Mouse (Mus musculus) cerebellum, adult 18-20 months (tissue): Measurements from ENCODE around the gene Dpyd.
A peak's percentile ranks its signal among the peaks of the same experiment; 100 is the strongest.

Experiments used
- DNase-seq, 2 experiments: peaks; one replicate each; pipeline ENCODE4 v3.0.0; 2021

Gene Dpyd

DNA sequence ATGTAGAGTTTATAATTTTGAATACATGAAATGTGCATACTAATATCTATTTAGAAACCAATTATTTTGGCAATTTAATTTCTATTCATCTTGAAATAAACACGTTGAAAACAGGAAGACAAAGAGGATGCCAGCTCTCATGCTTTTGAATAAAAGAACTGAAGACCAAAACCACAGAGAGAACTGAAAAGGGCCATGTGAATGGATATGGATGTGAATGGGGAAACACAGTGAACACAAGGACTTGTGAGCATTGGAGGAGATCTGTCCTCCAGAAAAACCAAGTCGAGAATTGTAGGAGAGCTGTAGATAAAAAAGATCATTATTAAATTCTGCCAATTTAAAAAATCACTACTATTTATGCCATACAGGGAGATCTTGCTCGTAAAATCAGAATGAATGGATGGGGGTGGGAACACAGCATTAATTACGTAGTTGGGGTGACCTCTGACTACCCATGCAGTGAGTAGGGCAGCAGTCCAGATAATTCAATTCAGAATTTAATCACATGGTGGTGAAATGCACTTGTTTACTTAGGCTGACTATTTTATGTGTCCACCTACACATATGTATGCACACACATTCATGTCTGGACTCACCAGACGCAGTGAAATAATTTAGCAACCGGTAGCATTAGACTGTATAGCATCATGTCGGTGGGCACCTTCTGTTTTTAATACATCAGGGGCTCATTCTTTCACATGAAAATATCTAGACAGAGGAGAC is 114.3 kb downstream of the Dpyd start:
- DNase-seq, result no peak

DNA sequence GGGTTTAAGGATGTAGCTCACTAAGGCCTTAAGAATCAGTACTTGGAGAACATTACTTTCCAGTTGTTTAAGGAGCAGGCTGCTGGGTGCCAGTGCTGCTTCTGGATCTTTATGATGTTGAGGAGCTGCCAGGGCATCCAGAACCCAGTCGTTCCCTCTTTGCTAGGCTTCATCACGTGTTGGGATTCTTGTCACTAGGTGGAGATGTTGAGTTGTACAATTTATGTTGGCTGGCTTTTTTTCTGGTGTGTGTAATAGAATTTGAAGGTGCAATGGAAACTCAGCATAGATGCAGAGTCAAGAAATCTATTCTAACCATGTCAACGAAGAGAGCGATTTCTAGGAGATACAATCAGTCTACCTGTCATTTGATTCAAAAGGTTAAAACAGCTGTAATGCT is 118.9 kb downstream of the Dpyd start:
- no peak for DNase-seq

DNA sequence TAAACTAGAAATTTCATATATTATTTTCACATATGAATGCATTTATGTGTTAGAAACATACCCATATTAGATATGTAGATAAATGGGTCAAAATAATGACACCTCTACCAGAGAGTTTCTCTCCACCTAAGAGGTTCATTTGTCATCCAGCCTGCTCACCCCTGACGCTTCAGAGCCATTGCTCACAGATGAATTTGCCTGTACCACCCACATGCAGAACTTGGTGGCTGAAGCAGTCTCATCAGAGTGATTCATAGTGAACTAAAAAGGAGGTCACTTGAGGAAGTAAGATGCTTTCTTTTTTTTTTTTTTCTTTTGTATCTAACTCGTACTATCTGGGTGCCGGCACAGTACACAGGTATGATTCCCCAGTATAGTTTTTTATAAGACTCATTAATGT is 188.3 kb downstream of the Dpyd start:
- no peak for DNase-seq

DNA sequence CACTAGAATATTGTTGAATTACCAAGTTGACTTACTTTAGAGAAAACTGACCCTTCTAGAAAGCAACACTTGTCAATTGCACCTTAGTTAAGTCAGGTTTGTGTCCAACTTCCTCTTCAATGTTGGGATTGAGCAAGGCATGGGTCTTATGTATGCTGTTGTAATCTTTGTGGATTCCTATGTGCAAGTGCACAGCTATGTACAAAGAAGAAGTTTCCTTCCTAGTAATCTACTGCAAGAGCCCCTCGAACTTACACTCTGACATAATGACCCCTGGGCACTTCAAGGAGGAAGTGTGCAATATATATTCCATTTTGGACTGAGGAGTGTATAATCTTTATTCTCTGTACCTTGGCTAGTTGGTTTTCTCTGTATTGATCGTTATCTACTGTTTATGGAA is 191.7 kb downstream of the Dpyd start:
- DNase-seq, result no peak

DNA sequence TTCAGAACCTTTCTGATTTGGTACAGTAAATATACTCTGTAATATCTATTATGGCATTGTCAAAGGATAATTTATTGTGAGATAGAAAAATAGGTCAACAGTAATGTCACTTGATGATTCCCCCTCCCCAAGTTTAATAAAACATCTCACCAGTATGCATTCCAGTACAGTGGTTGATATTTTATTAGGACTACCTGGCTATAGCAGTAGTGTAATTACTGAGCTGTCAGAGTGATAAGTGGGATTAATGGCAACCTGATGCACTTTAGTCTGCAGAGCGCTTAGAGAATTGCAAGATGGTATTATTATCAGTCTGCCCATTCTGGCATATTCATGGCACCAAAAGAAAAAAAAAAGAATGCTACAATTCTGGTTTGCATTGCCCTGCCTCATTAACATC is 194.2 kb downstream of the Dpyd start:
- no peak for DNase-seq

DNA sequence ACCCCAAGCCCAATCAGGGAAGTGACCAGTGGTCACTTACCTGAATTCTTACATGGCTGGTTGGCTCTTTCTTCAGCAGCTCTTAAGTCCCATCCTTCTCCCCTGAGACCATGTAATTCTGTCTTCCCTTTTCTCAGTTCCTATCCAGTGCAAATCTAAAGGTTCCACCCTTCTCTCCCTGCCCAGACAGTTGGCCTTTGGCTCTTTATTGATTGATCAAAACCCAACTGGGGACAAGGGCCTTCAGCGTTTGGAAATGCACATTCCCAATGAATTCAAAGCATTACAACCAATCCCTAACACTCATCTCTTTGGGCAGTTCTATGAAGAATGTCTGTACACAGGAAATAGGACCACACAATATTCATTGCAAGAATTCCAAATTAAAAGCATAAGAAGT is 251.0 kb downstream of the Dpyd start:
- DNase-seq, result no peak

DNA sequence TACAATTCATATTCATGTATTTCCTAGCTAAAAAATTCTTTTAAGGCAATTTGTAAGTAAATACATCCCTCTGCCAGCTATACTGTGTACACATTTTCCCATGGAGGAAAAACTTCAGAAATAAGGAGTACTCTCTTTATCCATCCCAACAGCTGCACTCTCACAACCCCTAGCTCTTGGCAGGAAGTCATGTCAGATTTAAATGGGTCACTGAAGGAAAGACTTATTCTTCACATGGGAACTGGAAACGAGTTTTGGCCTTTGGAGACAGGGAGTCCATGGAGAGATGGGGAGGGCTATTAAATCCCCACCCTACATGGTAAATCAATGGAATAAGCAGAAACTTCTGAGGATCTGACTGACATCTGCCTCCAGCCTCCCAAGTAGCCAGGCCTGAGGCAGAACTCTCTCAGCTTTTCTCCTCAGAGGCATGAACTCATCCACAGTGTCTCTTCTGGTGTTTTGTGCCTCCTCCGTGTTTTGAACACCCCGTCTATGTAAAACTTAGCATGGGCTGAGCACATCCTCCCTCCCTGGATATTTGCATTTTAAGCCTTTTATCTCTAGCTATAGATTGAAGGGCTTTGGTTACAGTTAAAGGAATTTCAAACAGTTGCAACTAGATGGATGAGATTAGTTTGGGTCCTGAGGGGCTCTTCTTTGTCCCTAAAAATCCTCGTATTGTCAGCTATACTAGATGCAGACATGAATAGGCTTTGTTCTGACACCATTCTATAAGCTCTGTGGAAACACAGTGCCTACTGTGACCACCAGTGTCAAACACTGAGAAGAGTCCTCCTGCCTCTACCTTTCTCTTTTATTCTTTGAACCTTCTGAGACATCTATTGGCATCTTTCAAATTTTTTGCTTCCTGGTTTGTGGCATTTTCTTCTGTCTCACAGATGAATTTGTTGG is 288.9 kb downstream of the Dpyd start:
- no peak for DNase-seq

DNA sequence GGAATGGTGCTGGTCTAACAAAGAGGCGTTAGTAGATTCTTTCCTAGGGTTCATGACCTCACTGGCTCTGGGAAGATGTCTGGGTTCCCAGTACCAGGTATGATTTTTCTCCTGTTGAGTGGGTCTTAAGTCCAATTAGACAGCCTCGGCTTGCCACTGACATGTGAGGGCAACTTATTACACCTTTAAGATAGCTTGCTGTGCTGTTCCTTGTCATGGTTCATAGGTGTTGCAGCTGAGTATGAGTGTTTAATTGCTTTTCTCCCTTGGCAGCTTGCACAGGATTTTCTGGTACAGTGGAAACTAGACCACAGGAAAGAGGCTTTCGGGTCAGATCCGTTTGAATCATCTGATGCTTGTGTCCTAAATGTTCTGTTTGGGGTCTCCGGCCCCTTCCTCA is 290.8 kb downstream of the Dpyd start:
- DNase-seq, result no peak

DNA sequence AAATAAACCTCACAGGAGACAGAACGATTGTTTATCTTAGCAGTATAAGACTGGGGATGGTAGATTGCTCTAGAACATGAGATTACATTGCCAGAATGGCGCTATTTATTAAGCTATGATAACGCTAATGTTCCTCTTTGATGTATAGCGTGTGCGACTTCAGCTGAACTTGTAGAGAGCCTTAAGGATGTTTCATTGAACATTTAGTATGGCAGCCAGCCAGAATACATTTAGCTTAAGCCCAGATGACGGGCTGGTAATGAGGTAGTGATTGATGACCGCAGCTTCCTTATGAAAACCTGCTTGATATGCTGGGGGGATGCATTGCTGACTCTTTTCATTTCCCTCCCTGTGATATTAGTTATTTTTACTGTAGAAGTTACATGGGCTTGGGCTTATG is 293.5 kb downstream of the Dpyd start:
- DNase-seq, result no peak

DNA sequence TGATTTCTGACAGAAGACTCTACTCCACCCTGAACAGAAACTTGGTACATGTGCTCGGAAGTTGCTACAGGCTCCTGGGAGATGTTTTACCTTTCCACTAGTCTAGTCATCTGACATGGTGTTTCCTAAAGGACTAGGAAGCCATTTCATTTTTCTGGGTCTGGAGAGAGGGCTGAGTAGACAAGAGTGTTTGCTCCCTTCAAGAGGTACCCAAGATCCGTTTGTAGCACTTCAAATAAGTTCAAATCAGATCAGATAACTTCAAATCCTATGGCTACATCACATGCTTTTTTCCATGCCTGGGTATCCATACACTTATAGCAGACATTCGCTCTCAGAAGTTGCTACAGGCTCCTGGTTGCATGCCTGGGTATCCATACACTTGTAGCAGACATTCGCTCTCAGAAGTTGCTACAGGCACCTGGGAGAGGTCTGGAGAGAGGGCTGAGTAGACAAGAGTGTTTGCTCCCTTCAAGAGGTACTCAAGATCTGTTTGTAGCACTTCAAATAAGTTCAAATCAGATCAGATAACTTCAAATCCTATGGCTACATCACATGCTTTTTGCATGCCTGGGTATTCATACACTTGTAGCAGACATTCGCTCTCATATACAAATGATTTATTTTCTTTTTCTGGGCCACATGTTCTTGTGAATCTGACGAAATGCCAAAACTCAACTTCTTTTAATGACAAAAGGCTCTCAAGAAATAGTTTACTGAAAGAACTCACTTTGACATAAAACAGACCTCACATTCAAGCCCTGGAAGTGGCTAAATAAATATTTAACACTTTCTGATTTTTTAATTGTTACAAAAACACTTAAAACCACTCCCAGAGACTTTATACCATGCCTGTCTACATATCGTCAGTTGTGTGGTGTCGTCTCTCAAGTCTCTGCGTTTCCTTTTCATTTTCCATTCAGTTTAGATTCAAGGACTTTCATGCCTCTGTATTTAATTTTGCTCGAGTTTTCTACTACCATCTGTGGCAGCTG is 307.5 kb downstream of the Dpyd start:
- no peak for DNase-seq

DNA sequence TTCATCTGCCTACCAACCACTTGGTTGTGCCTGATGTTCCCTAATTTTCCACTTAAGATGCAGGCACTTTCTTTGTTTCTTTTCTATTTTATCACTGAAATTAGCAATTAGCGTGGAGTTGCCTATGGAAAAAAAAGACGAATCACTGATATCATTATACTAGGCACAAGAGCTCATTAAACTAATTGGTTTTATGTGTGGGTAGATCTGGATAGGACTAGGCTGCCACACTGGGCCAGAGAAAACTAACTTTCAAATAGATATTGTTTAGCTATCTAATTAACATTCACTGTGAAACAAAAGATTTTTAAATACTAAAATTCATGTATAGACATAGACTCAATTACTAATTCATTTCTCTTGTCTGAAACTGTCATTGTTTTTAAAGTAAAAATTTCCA is 313.9 kb downstream of the Dpyd start:
- no peak for DNase-seq

DNA sequence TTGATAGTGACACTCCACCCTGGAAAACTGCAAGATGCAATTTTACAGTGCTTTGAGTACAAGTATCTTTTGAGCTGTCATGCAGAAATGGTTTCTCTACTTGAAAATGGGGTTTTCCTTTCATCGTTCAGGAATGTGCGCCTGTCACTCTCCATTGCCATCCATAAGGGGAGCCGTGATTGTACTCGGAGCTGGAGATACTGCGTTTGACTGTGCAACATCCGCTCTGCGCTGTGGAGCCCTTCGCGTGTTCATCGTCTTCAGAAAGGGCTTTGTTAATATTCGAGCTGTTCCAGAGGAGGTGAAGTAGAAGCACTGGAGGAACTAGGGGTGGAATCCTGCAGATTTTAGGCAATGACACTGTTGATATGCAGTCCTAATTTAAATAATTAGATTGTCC is 337.1 kb downstream of the Dpyd start:
- DNase-seq, result no peak

DNA sequence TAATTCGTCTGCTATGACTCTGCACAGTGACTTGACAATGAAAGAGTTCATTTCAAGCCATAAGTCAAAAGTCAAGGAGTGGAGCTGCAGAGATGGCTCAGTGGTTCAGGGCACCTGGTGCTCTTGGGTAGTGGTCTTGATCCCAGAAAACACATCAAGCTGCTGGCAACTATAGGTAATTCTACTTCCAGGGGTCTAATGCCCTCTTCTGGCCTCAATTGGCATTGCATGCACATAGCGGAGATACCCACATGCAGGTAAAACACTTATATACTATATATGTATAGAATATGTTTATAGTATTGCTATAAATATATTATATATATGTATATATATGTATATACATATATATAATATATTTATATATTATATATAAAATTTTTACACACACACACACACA is 429.4 kb downstream of the Dpyd start:
- DNase-seq, result no peak

DNA sequence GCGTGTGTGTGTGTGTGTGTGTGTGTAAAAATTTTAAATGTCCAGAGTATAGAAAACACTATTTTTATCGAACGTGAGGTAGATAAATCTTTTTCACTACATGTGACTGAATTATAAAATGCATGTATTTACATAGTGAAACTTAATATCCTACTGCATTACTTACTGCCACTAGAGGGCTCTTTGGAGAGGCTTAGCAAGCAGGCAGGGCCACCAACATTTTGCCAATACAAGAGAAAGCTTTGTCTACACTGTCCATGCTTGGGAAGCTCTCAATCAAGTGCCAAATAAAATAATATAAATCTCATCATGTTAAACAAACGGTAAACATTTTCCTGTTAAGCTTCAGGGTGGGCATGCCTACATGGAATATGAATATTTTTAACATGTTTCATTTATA is 429.9 kb downstream of the Dpyd start:
- DNase-seq, result no peak

DNA sequence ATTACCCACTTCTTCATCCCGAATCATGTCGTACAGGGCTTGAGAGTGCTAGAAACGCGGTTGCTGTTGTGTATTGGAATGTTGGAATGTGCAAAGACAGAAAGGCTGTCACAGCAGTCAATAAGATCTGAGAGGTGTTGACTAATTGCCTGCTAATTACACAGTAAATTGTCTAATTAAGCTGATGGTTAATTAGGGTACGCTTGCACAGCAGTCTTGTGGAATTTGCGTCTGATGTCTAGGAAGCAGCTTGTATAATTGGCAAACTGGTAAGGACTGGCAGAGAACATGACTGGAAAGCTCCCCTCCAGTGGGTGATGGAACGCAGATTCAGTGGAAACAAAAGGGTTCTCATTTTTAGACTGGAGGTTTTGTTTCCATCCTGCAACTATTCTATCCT is 459.3 kb downstream of the Dpyd start:
- DNase-seq, result no peak

DNA sequence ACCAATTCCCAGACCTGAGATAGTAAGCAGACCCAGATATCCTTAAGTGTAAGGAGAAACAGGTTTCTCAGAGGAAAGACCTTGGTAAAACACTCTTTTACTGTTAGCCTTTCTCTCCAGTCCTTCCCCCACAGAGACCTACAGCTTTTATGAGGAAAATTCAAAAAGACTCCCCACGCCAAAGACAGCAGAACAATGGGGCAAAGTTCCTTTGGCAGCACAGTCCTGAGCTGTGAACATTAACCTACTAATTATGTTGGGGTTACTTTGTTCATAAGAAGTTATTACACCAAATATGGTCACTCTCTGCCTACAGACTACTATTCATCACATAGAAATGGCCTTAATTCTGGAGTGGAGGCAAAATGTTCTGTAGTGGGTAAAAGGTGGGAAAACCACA is 480.7 kb downstream of the Dpyd start:
- DNase-seq, result no peak

DNA sequence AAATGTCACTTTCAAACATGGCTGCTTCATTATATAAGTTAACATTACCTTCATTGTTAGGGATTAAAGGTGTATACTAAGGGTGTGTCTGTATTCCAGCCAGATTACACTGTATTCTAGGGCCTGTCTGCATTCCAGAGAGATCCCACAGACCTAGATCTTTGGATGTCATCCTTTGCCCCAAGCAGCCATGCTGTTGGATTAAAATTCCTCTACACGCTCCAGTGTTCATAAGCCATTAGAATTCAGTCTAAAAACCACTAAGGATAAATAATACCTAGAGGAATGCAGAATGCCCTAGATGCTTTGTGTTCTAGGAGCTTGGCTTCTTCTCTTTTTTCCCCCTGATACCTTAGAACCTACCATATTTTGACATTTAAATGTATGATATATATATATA is 494.2 kb downstream of the Dpyd start:
- DNase-seq, result no peak

DNA sequence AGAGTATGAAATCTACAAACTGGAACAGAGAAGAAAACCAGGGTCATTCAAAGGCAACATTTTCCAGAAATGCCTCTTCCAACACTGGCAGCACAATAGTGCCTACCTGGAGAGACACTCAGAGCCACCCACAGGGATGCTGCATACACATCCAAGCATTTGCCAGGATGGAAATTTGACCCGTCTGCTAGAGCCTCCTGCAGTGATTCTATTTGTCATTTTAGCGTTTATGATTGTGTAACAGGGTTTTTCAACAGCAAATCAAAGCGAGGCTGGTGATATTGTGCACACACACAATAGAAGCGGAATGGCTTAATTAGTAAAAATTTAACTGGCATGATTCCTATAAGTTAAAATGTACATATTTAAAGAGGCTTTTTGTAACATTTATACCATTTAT is 501.3 kb downstream of the Dpyd start:
- DNase-seq, result peak; percentile 17

DNA sequence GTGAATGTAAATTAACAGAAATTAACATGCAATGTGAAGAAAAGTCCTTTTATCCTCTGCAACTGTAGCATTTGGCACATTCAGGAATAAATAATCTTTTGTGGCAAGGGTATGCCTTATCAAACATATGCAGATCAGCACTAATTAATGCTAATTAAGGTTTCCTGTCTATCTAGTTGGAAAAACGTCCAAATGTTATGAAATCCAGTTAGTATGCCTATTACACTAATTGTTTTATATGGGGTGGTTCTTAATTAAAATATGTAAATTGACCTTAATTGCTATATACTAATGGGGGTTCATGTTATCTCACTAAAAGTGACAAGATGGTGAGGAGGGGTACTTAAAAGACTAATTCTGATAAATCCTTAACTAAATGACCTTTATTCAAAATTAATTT is 501.7 kb downstream of the Dpyd start:
- DNase-seq, result no peak

DNA sequence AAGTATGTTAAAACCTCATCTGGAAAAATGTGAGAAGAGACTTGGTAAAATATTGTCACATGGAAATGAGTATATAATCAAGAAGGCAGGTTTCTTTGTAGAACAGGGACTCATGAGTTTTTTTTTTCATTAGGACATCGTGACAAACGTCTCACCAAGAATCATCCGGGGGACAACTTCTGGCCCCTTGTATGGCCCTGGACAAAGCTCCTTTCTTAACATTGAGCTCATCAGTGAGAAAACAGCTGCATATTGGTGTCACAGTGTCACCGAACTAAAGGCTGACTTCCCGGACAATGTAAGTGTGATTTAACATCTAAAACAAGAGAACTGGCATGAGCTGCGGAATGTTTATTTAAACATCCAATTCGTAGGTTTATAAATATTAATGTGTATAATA is 502.8 kb downstream of the Dpyd start:
- no peak for DNase-seq

DNA sequence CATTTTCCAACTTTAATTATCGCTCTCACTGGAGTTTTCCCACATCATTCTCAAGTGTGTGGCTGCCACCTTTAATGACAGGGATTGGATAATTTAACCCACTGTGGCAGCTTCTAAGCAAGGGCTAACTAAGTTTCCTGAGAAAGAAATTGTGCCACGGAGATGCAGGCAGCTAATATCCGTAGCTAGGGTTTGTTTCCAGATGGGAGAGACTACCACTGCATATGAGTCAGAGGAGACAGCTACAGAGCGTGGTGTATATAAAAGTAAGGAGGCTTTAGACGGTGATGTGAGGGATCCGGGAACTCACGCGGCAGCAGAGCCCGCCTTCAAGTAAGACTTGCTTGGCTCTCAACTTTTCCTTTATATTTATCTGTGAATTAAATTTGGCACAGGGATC is 505.3 kb downstream of the Dpyd start:
- no peak for DNase-seq

DNA sequence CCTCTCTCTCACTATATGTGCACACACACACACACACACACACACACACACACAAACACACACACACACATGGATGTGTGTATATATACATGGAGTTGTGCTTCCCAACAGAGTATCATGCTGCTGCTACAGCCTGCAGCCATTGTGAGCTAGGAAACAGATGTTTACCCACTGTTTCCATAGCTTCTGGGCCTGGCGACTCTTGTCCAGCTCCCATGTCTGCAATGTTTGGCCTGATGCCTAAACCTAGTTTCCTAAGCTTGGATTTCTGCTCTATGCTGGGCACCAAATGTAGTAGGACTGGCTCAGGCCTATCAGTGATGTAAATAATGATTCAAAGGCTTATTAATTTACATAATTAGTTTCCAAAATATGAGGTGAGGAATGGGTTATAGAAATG is 524.7 kb downstream of the Dpyd start:
- no peak for DNase-seq

DNA sequence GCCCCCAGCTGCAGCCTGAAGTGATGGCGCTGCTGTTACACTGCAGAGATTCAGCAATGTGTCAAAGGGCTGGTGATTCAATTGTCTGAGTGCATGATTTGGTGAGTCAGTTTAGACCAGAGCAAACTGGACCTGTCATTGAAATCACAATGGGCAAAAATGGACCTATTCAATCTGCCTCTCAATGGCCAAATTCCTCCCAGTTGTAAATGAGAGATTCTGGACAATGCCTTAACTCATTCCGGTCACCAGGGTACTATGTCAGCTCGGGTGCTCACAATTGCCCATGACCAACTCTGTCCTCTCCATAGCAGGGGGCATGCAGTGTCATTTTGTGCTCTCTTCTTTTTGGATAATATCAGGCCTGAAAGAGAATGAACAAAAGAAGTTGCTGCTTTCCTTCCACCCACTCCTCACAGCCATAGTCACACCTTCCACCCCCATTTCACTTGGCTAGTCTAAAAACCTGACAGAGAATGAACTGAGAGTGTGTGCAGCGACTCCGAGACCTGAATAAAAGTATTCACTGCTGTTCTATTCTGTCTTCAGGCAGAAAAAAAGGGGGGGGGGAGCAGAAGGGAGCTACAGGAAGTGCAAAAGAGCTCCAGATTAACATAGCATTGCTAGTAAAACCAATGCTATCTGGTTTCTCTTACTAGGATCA is 533.4 kb downstream of the Dpyd start:
- DNase-seq, result no peak
